8 mouse cellular contexts compared by ENCODE assay signal in genomic region chr16:40968088-40968860, GRCm38 (mm10).
DNase-seq lines count a peak whose midpoint lies in the region; ATAC-seq lines count a peak whose summit lies in the region.

No protein-coding gene starts in this region.

- peak overlapping the region; percentile 46 for H3K4me2 ChIP-seq in intestine, embryonic 15.5 days (replicated peaks)
- peak overlapping the region; percentile 46 for H3K4me2 ChIP-seq in stomach, embryonic 14.5 days (replicated peaks; ENCODE audit: low read depth, low read length)

- H3K27me3 ChIP-seq in intestine, embryonic 15.5 days (replicated peaks): no peaks in the 10 kb centered on the region
- H3K27me3 ChIP-seq in stomach, embryonic 14.5 days (ENCODE audit: control insufficient read depth, insufficient read depth, low read length): no peaks in the 10 kb centered on the region

- no peak overlapping the region for H3K9ac ChIP-seq in intestine, embryonic 15.5 days
- H3K9ac ChIP-seq in stomach, embryonic 14.5 days (replicated peaks; ENCODE audit: low read depth, low read length): no peak overlapping the region

- peak; percentile 91 for ATAC-seq in intestine, embryonic 15.5 days
- ATAC-seq in stomach, embryonic 14.5 days (ENCODE audit: insufficient number of reproducible peaks, insufficient read depth, low FRiP score, low read depth): peak; percentile 89

- intact Hi-C loops in gastrocnemius, postnatal 36 days (cut with DNase I): loop anchor here (5.0 kb wide), 2 partner anchors 231 to 501 kb away; no protein-coding TSS in a partner anchor

- peak; percentile 43 to 51 for DNase-seq in adrenal gland, adult 18-20 months (ENCODE audit: low spot score in 2 of 2)
- peak; percentile 88 for DNase-seq in embryo, embryonic 11 days
- peak; percentile 32 to 39 for DNase-seq in gastrocnemius, postnatal 36 days
- peak; percentile 75 to 96 for DNase-seq in left cerebral cortex, adult 9 months (ENCODE audit: low spot score in 2 of 2)
- peak; percentile 85 for DNase-seq in mesoderm, embryonic 11.5 days (ENCODE audit: low read depth, low spot score)
- no peak for DNase-seq in spleen, postnatal 14 days (ENCODE audit: low spot score in 2 of 2)

- H3K4me3 ChIP-seq in intestine, embryonic 15.5 days (replicated peaks): no peak overlapping the region
- H3K4me3 ChIP-seq in stomach, embryonic 14.5 days (ENCODE audit: low read depth, low read length): peak overlapping the region; percentile 16; the same call in 1 of the 2 replicates

- no peaks in the 10 kb centered on the region for H3K36me3 ChIP-seq in intestine, embryonic 15.5 days
- no peaks in the 10 kb centered on the region for H3K36me3 ChIP-seq in stomach, embryonic 14.5 days (ENCODE audit: control insufficient read depth, insufficient read depth, low read length)

- no peak overlapping the region for H3K27ac ChIP-seq in intestine, embryonic 15.5 days
- H3K27ac ChIP-seq in stomach, embryonic 14.5 days (ENCODE audit: low read length): no peak overlapping the region

- no peaks in the 10 kb centered on the region for H3K9me3 ChIP-seq in intestine, embryonic 15.5 days
- no peaks in the 10 kb centered on the region for H3K9me3 ChIP-seq in stomach, embryonic 14.5 days (ENCODE audit: control insufficient read depth, low read depth, low read length)

- WGBS in intestine, embryonic 15.5 days: 19% methylated on average over 17 of the region's 17 CpGs
- 22% methylated on average over 17 of the region's 17 CpGs for WGBS in stomach, embryonic 14.5 days

- H3K4me1 ChIP-seq in intestine, embryonic 15.5 days (replicated peaks): no peaks in the 10 kb centered on the region
- no peaks in the 10 kb centered on the region for H3K4me1 ChIP-seq in stomach, embryonic 14.5 days (ENCODE audit: control insufficient read depth, insufficient read depth, low read length)

Comparison
In these comparisons a context has a peak if more than half of its experiments do, and no peak if none do; other contexts are left out.
1. DNase-seq: peak in adrenal gland, adult 18-20 months (2 of 2), embryo, embryonic 11 days (single experiment), gastrocnemius, postnatal 36 days (2 of 2), left cerebral cortex, adult 9 months (2 of 2) and mesoderm, embryonic 11.5 days (single experiment); none in spleen, postnatal 14 days (0 of 2).